Mouse (Mus musculus) midbrain, embryonic 16.5 days (tissue): ENCODE measurements around the gene Kctd20. TPM values are rescaled to one million over a fixed set of nuclear protein-coding genes. Genes with fewer than 3 reads are reported as not detected.

Experiments
- ATAC-seq: fragments of 200-750 bp; cut with Nextera tagmentation; 2 replicates; pipeline ENCODE4 v1.8.0; 2017; ENCODE audit warnings: moderate TSS enrichment
- H3K27ac ChIP-seq: fragments of 300-500 bp; sonication (generic); 2 replicates; pipeline ENCODE4 v1.5.1; 2014; ENCODE audit warnings: mild to moderate bottlenecking, low read length, mixed read lengths
- H3K27me3 ChIP-seq: fragments of 300-500 bp; sonication (generic); 2 replicates; pipeline ENCODE4 v1.6.1; 2014; ENCODE audit warnings: low read depth, low read length, mixed read lengths; ENCODE audit not compliant: control insufficient read depth, insufficient read depth
- H3K36me3 ChIP-seq: fragments of 300-500 bp; sonication (generic); 2 replicates; pipeline ENCODE4 v1.6.1; 2014; ENCODE audit warnings: mild to moderate bottlenecking, low read length, moderate library complexity, mixed read lengths; ENCODE audit not compliant: control insufficient read depth, insufficient read depth
- H3K4me1 ChIP-seq: fragments of 300-500 bp; sonication (generic); 2 replicates; pipeline ENCODE4 v1.6.1; 2014; ENCODE audit warnings: mild to moderate bottlenecking, low read length, mixed read lengths; ENCODE audit not compliant: control insufficient read depth, insufficient read depth
- H3K4me2 ChIP-seq: fragments of 300-500 bp; sonication (generic); 2 replicates; pipeline ENCODE4 v1.6.1; 2014; ENCODE audit warnings: mild to moderate bottlenecking, low read length, mixed read lengths
- H3K4me3 ChIP-seq: fragments of 300-500 bp; sonication (generic); 2 replicates; pipeline ENCODE4 v1.5.1; 2014; ENCODE audit warnings: low read depth, mild to moderate bottlenecking, low read length, moderate library complexity, mixed read lengths
- H3K9ac ChIP-seq: fragments of 300-500 bp; sonication (generic); 2 replicates; pipeline ENCODE4 v1.6.1; 2014; ENCODE audit warnings: low read depth, low read length, mixed read lengths
- H3K9me3 ChIP-seq: fragments of 300-500 bp; sonication (generic); replicated peaks from 2 replicates; pipeline ENCODE4 v1.6.1; 2014; ENCODE audit warnings: mild to moderate bottlenecking, low read length, mixed read lengths; ENCODE audit not compliant: control insufficient read depth, poor library complexity, severe bottlenecking
- WGBS: fragments of 180-500 bp; shearing (Covaris S2); extraction: QIAGEN DNeasy Blood & Tissue Kit; methylation state at CpG from one replicate; pipeline ENCODE4 v1.1.7; 2014; 5-methylcytosine and 5-hydroxymethylcytosine counted together
- polyA plus RNA-seq: library from polyadenylated mRNA; unstranded; fragments of >200 nt; fragmentation: Nextera tagmentation; extraction: Ambion mirVana; gene quantifications from 2 replicates; pipeline ENCODE4 v1.2.1, GENCODE M21; 2015

Gene Kctd20
- polyA plus RNA-seq, 1 experiment from 2014 or later = 92.4 TPM

GRCm38 (mm10) chr17:28967021-28967610, 15.4 kb downstream of the Kctd20 start:
- H3K27ac ChIP-seq = no peak overlapping the region
- H3K36me3 ChIP-seq = peaks cover 42% of the 10 kb centered on the region
- no peak overlapping the region for H3K9ac ChIP-seq
- 84% methylated on average over 11 of the region's 11 CpGs for WGBS
- no peak overlapping the region for H3K4me2 ChIP-seq
- no peaks in the 10 kb centered on the region for H3K27me3 ChIP-seq
- ATAC-seq = no peak
- H3K4me1 ChIP-seq = no peaks in the 10 kb centered on the region
- no peak overlapping the region for H3K4me3 ChIP-seq
- H3K9me3 ChIP-seq = no peaks in the 10 kb centered on the region

GRCm38 (mm10) chr17:28970122-28970521, 18.4 kb downstream of the Kctd20 start:
- ATAC-seq = no peak

GRCm38 (mm10) chr17:28979091-28979490, 27.3 kb downstream of the Kctd20 start:
- H3K4me1 ChIP-seq = no peaks in the 10 kb centered on the region
- H3K4me2 ChIP-seq = no peak overlapping the region
- H3K27me3 ChIP-seq = no peaks in the 10 kb centered on the region
- no peak overlapping the region for H3K4me3 ChIP-seq
- H3K36me3 ChIP-seq = peaks cover 47% of the 10 kb centered on the region
- H3K27ac ChIP-seq = no peak overlapping the region
- ATAC-seq = no peak
- no peak overlapping the region for H3K9ac ChIP-seq
- WGBS = 95% methylated on average over 4 of the region's 4 CpGs
- H3K9me3 ChIP-seq = no peaks in the 10 kb centered on the region

More at GRCm38 (mm10) chr17:28970122-28970521, 18.4 kb downstream of the Kctd20 start:
- H3K36me3 ChIP-seq = peaks cover 49% of the 10 kb centered on the region
- no peak overlapping the region for H3K4me2 ChIP-seq
- no peak overlapping the region for H3K27ac ChIP-seq
- H3K9me3 ChIP-seq = no peaks in the 10 kb centered on the region
- H3K27me3 ChIP-seq = no peaks in the 10 kb centered on the region
- H3K4me1 ChIP-seq = no peaks in the 10 kb centered on the region
- no peak overlapping the region for H3K9ac ChIP-seq
- no peak overlapping the region for H3K4me3 ChIP-seq

GRCm38 (mm10) chr17:28981081-28981480, 29.3 kb downstream of the Kctd20 start:
- Histone ChIP-seq H3K4me1 (no peaks in the 10 kb centered on the region), H3K36me3 (peaks cover 37% of the 10 kb centered on the region), H3K9ac (no peak overlapping the region), H3K9me3 (no peaks in the 10 kb centered on the region), H3K27me3 (no peaks in the 10 kb centered on the region), H3K4me3 (no peak overlapping the region), H3K27ac (no peak overlapping the region), H3K4me2 (no peak overlapping the region)
- WGBS = 85% methylated on average over 4 of the region's 4 CpGs
- ATAC-seq = no peak

GRCm38 (mm10) chr17:28982591-28982990, 30.8 kb downstream of the Kctd20 start:
- Histone ChIP-seq H3K9ac (no peak overlapping the region), H3K4me2 (no peak overlapping the region), H3K27me3 (no peaks in the 10 kb centered on the region), H3K4me1 (no peaks in the 10 kb centered on the region), H3K4me3 (no peak overlapping the region), H3K36me3 (peaks cover 48% of the 10 kb centered on the region), H3K9me3 (no peaks in the 10 kb centered on the region), H3K27ac (no peak overlapping the region)
- 57% methylated on average over 4 of the region's 4 CpGs for WGBS
- no peak for ATAC-seq

- Histone ChIP-seq H3K4me2 (no peak overlapping the region), H3K27ac (no peak overlapping the region), H3K27me3 (no peaks in the 10 kb centered on the region), H3K9ac (no peak overlapping the region), H3K9me3 (no peaks in the 10 kb centered on the region), H3K4me1 (no peaks in the 10 kb centered on the region), H3K4me3 (no peak overlapping the region), H3K36me3 (peaks cover 51% of the 10 kb centered on the region)
- WGBS = 81% methylated on average over 1 of the region's 1 CpGs
- ATAC-seq = no peak
These were observed 33.1 kb downstream of the Kctd20 start for GRCm38 (mm10) chr17:28984724-28985420.

GRCm38 (mm10) chr17:28986833-28987232, 35.1 kb downstream of the Kctd20 start:
- Histone ChIP-seq H3K27ac (no peak overlapping the region), H3K4me3 (no peak overlapping the region), H3K9ac (no peak overlapping the region), H3K9me3 (no peaks in the 10 kb centered on the region), H3K36me3 (peaks cover 46% of the 10 kb centered on the region), H3K27me3 (no peaks in the 10 kb centered on the region), H3K4me2 (no peak overlapping the region), H3K4me1 (no peaks in the 10 kb centered on the region)
- ATAC-seq = no peak

- Histone ChIP-seq H3K27ac (no peak overlapping the region), H3K36me3 (peaks cover 44% of the 10 kb centered on the region), H3K27me3 (no peaks in the 10 kb centered on the region), H3K4me3 (no peak overlapping the region), H3K4me2 (no peak overlapping the region), H3K4me1 (no peaks in the 10 kb centered on the region), H3K9me3 (no peaks in the 10 kb centered on the region), H3K9ac (no peak overlapping the region)
- no peak for ATAC-seq
- 67% methylated on average over 4 of the region's 4 CpGs for WGBS
These were observed 36.0 kb downstream of the Kctd20 start for GRCm38 (mm10) chr17:28987713-28988112.

GRCm38 (mm10) chr17:28988291-28988690, 36.5 kb downstream of the Kctd20 start:
- Histone ChIP-seq H3K9me3 (no peaks in the 10 kb centered on the region), H3K4me1 (no peaks in the 10 kb centered on the region), H3K27me3 (no peaks in the 10 kb centered on the region), H3K4me2 (no peak overlapping the region), H3K36me3 (peaks cover 40% of the 10 kb centered on the region), H3K27ac (no peak overlapping the region), H3K4me3 (no peak overlapping the region), H3K9ac (no peak overlapping the region)
- WGBS = 93% methylated on average over 4 of the region's 4 CpGs
- no peak for ATAC-seq
